Mouse (Mus musculus): ENCODE results near the gene Pofut2.

GRCm38 (mm10) chr10:77255231-77255630, 3.8 kb upstream of the Pofut2 start:
- TF ChIP-seq CTCF (conservative IDR thresholded peaks at IDR 0.05; ENCODE audit: insufficient read depth, insufficient read length, low read depth, low read length) (no peak), POLR2A (IDR thresholded peaks at IDR 0.05; ENCODE audit: low read depth, low read length) (no peak)

Measured in kidney, adult 2 months (tissue).